Mouse (Mus musculus): ENCODE data around the gene Olfr1427.
"Not testable (repeated sequence)": the region's sequence is repeated elsewhere in the genome, so short reads cannot be mapped to it uniquely, and the experiment has no call there.

The Olfr1427 gene

GRCm38 (mm10) chr19:12103234-12103633 lies at the start of gene Olfr1427:
TSS of gene Olfr1427 (minus strand) at chr19:12103334.
- DNase-seq = no peak

- DNase-seq = no peak
These were observed 42.3 kb upstream of the Olfr1427 start for GRCm38 (mm10) chr19:12145452-12145851.

GRCm38 (mm10) chr19:12143356-12143755 lies 40.2 kb upstream of the Olfr1427 start:
- DNase-seq = no peak

GRCm38 (mm10) chr19:12134289-12134688 lies 31.2 kb upstream of the Olfr1427 start:
- peak; percentile 15 for DNase-seq

GRCm38 (mm10) chr19:12123103-12123502 lies 20.0 kb upstream of the Olfr1427 start, which contains the start of gene Olfr76:
TSS of gene Olfr76 (minus strand) at chr19:12123203.
- no peak for DNase-seq

- DNase-seq = no peak
These were observed 13.3 kb upstream of the Olfr1427 start for GRCm38 (mm10) chr19:12116464-12116863.

GRCm38 (mm10) chr19:12115797-12116196 lies 12.7 kb upstream of the Olfr1427 start, which contains the start of gene Olfr1428:
TSS of gene Olfr1428 (minus strand) at chr19:12115897.
- no peak for DNase-seq

- DNase-seq = no peak
These were observed 10.7 kb upstream of the Olfr1427 start for GRCm38 (mm10) chr19:12113807-12114206.

GRCm38 (mm10) chr19:12104541-12104940 lies 1.4 kb upstream of the Olfr1427 start:
- DNase-seq = no peak

GRCm38 (mm10) chr19:12091913-12092312 lies 11.2 kb downstream of the Olfr1427 start, which contains the start of gene Olfr1426:
TSS of gene Olfr1426 (minus strand) at chr19:12092013.
- DNase-seq = no peak

- DNase-seq = not testable (repeated sequence)
These were observed 25.5 kb downstream of the Olfr1427 start, which contains the start of gene Olfr1425 for GRCm38 (mm10) chr19:12077631-12078030. TSS of gene Olfr1425 (minus strand) at chr19:12077731.

- not testable (repeated sequence) for DNase-seq
These were observed 33.6 kb downstream of the Olfr1427 start for GRCm38 (mm10) chr19:12069546-12069945.

GRCm38 (mm10) chr19:12067806-12068205 lies 35.3 kb downstream of the Olfr1427 start:
- DNase-seq = not testable (repeated sequence)

- not testable (repeated sequence) for DNase-seq
These were observed 40.6 kb downstream of the Olfr1427 start, which contains the start of gene Olfr1424 for GRCm38 (mm10) chr19:12062582-12062981. TSS of gene Olfr1424 (minus strand) at chr19:12062682.
